In the genomic region with DNA sequence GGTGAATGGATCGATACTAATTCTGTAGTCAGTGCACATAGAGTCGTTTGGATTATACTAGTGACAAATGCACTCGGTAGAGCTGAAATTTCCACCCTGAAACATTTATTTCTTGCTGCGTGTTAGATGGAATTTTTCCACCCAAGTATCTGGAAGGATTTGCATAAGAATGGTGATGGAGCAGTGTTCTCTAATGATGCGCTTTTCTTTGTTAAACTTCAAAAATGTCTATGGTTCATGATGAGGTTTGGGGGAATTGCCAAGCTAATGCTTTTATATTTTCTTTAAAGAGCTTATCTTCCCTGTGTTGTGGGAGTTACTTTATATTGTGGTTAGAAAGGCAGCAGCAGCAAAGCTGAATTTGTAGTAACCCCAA, we compare ENCODE assay signal across 15 mouse cellular contexts.
A peak's percentile ranks its signal among the peaks of the same experiment; 100 is the strongest.
DNase-seq lines count a peak whose midpoint lies in the region; ATAC-seq and TF ChIP-seq lines count a peak whose summit lies in the region.
"Had no signal": no experiment of that assay in that cellular context is flagged by ENCODE, and none has a peak within 500 bp of the region (broad histone marks: within the 10 kb centered on the region; RNA-seq: fewer than 3 reads in every experiment).

No protein-coding gene starts in this region.

- H3K4me2 ChIP-seq in hindbrain, postnatal 0 days (ENCODE audit: low read depth, low read length), result no peak overlapping the region
- H3K4me2 ChIP-seq in neural tube, embryonic 15.5 days, result no peak overlapping the region
- H3K4me2 ChIP-seq in forebrain, embryonic 16.5 days (ENCODE audit: low read length), result peak overlapping the region; percentile 11
- H3K4me2 ChIP-seq: intestine, embryonic 15.5 days; liver, embryonic 11.5 days had no signal

- H3K4me1 ChIP-seq in hindbrain, embryonic 10.5 days (replicated peaks), result peaks cover 26% of the 10 kb centered on the region
- H3K4me1 ChIP-seq in hindbrain, postnatal 0 days (ENCODE audit: insufficient read depth, low read length), result peaks cover 12% of the 10 kb centered on the region; the same call in 1 of the 2 replicates
- H3K4me1 ChIP-seq in neural tube, embryonic 15.5 days, result peaks cover 12% of the 10 kb centered on the region; the same call in 1 of the 2 replicates
- H3K4me1 ChIP-seq in forebrain, embryonic 16.5 days (replicated peaks; ENCODE audit: control insufficient read depth, insufficient read depth, low read length), result peaks cover 13% of the 10 kb centered on the region
- H3K4me1 ChIP-seq: intestine, embryonic 15.5 days had no signal

- no peak overlapping the region for H3K9ac ChIP-seq in hindbrain, postnatal 0 days (replicated peaks; ENCODE audit: low read length)
- no peak overlapping the region for H3K9ac ChIP-seq in neural tube, embryonic 15.5 days (replicated peaks)
- H3K9ac ChIP-seq in forebrain, embryonic 16.5 days (replicated peaks; ENCODE audit: low read depth, low read length), result no peak overlapping the region
- H3K9ac ChIP-seq: intestine, embryonic 15.5 days had no signal

- H3K4me3 ChIP-seq in hindbrain, embryonic 10.5 days, result no peak overlapping the region
- no peak overlapping the region for H3K4me3 ChIP-seq in hindbrain, postnatal 0 days (ENCODE audit: low read length)
- H3K4me3 ChIP-seq in neural tube, embryonic 15.5 days (replicated peaks), result no peak overlapping the region
- no peak overlapping the region for H3K4me3 ChIP-seq in forebrain, embryonic 16.5 days (replicated peaks; ENCODE audit: low read length)
- H3K4me3 ChIP-seq: intestine, embryonic 15.5 days; myocyte had no signal

- ATAC-seq in hindbrain, postnatal 0 days, result no peak
- ATAC-seq in neural tube, embryonic 15.5 days (ENCODE audit: low FRiP score), result no peak
- no peak for ATAC-seq in forebrain, embryonic 16.5 days
- no peak for ATAC-seq in megakaryocyte progenitor cell, adult 5-6 weeks (replicated peaks; ENCODE audit: poor library complexity)
- ATAC-seq: CD4-positive, CD25-positive, alpha-beta regulatory T cell, adult 4 months; intestine, embryonic 15.5 days had no signal

- no peaks in the 10 kb centered on the region for H3K27me3 ChIP-seq in hindbrain, embryonic 10.5 days (ENCODE audit: insufficient read depth, poor library complexity, severe bottlenecking)
- H3K27me3 ChIP-seq in hindbrain, postnatal 0 days (ENCODE audit: insufficient read depth, low read length), result no peaks in the 10 kb centered on the region
- H3K27me3 ChIP-seq in neural tube, embryonic 15.5 days (replicated peaks), result no peaks in the 10 kb centered on the region
- no peaks in the 10 kb centered on the region for H3K27me3 ChIP-seq in forebrain, embryonic 16.5 days (replicated peaks; ENCODE audit: control insufficient read depth, insufficient read depth, low read length)
- H3K27me3 ChIP-seq: intestine, embryonic 15.5 days; Patski had no signal

- H3K36me3 ChIP-seq in hindbrain, embryonic 10.5 days, result no peaks in the 10 kb centered on the region
- no peaks in the 10 kb centered on the region for H3K36me3 ChIP-seq in hindbrain, postnatal 0 days (ENCODE audit: insufficient read depth, low read length)
- H3K36me3 ChIP-seq in neural tube, embryonic 15.5 days, result no peaks in the 10 kb centered on the region
- H3K36me3 ChIP-seq in forebrain, embryonic 16.5 days (ENCODE audit: control insufficient read depth, insufficient read depth), result no peaks in the 10 kb centered on the region
- H3K36me3 ChIP-seq: intestine, embryonic 15.5 days had no signal

- no peaks in the 10 kb centered on the region for H3K9me3 ChIP-seq in hindbrain, embryonic 10.5 days
- H3K9me3 ChIP-seq in hindbrain, postnatal 0 days (ENCODE audit: low read length), result no peaks in the 10 kb centered on the region
- no peaks in the 10 kb centered on the region for H3K9me3 ChIP-seq in neural tube, embryonic 15.5 days (replicated peaks)
- H3K9me3 ChIP-seq in forebrain, embryonic 16.5 days (ENCODE audit: control insufficient read depth, low read length), result no peaks in the 10 kb centered on the region
- H3K9me3 ChIP-seq: intestine, embryonic 15.5 days had no signal

- H3K27ac ChIP-seq in hindbrain, embryonic 10.5 days, result peak overlapping the region; percentile 82
- H3K27ac ChIP-seq in hindbrain, postnatal 0 days, result no peak overlapping the region
- 0 out of 2 replicates have a peak overlapping the region, but pooled peaks have one; percentile 30 for H3K27ac ChIP-seq in neural tube, embryonic 15.5 days (replicated peaks)
- peak overlapping the region; percentile 12; the same call in 1 of the 2 replicates for H3K27ac ChIP-seq in forebrain, embryonic 16.5 days (ENCODE audit: low read length)
- H3K27ac ChIP-seq: intestine, embryonic 15.5 days had no signal

- 56% methylated on average over 5 of the region's 5 CpGs for WGBS in hindbrain, embryonic 10.5 days
- 36% methylated on average over 5 of the region's 5 CpGs for WGBS in hindbrain, postnatal 0 days
- WGBS in neural tube, embryonic 15.5 days, result 50% methylated on average over 5 of the region's 5 CpGs
- WGBS in forebrain, embryonic 16.5 days, result 20% methylated on average over 5 of the region's 5 CpGs

- no peak for DNase-seq in hindbrain, embryonic 10.5 days (ENCODE audit: low spot score)
- no peak for DNase-seq in hindbrain, postnatal 0 days (ENCODE audit: low spot score)
- DNase-seq in neural tube, embryonic 10.5 days (ENCODE audit: extremely low spot score, low spot score), result no peak
- no peak for DNase-seq in spleen, postnatal 4 days (ENCODE audit: low spot score in 2 of 2)
- no peak for DNase-seq in ovary, postnatal 10 days (ENCODE audit: low spot score)
- DNase-seq: adrenal gland, adult 2 months; cerebellum, postnatal 10 days had no signal

- TF ChIP-seq CTCF in hindbrain, postnatal 0 days (IDR thresholded peaks at IDR 0.05; ENCODE audit: low read depth), result no peak
